In the genomic region with DNA sequence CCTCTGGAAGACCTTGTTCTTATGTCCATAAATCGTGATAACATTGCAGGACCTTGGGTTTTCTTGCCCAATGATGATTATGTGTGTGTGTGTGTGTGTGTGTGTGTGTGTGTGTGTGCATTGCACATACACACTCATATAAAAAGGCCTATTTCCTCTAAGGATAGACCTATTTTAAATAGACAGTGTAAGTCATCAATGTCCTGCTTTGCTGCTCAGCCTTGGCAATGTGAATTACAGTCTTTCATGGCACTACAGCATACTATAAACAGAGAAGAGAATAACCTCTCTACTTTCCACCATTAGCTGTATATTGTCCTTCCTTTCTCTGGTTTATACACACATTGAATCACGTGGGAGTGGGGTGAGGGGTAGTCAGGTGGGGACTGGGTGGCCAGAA, we compare ENCODE assay signal across 22 mouse cellular contexts.
A peak's percentile ranks its signal among the peaks of the same experiment; 100 is the strongest.
DNase-seq lines count a peak whose midpoint lies in the region; ATAC-seq lines count a peak whose summit lies in the region.
"Had no signal": no experiment of that assay in that cellular context is flagged by ENCODE, and none has a peak within 500 bp of the region (broad histone marks: within the 10 kb centered on the region; RNA-seq: fewer than 3 reads in every experiment).

No protein-coding gene starts in this region.

- 68% methylated on average over 2 of the region's 2 CpGs for WGBS in neural tube, embryonic 12.5 days

- H3K9me3 ChIP-seq in neural tube, embryonic 12.5 days: no peaks in the 10 kb centered on the region
- H3K9me3 ChIP-seq: forebrain, embryonic 10.5 days; forebrain, embryonic 13.5 days; hindbrain, embryonic 13.5 days; intestine, embryonic 15.5 days had no signal

- peak; percentile 38; the same call in 1 of the 2 replicates for ATAC-seq in neural tube, embryonic 12.5 days (ENCODE audit: low FRiP score, low read depth)
- ATAC-seq: CD4-positive, CD25-positive, alpha-beta regulatory T cell, adult 4 months; forebrain, embryonic 13.5 days; forebrain, embryonic 16.5 days; hindbrain, embryonic 16.5 days; intestine, embryonic 15.5 days had no signal

- H3K36me3 ChIP-seq in neural tube, embryonic 12.5 days: no peaks in the 10 kb centered on the region
- H3K36me3 ChIP-seq: forebrain, embryonic 10.5 days; hindbrain, embryonic 10.5 days; hindbrain, embryonic 13.5 days; intestine, embryonic 15.5 days had no signal

- H3K4me2 ChIP-seq in neural tube, embryonic 12.5 days (replicated peaks): no peak overlapping the region
- H3K4me2 ChIP-seq: forebrain, embryonic 13.5 days; heart, embryonic 11.5 days; hindbrain, embryonic 13.5 days; intestine, embryonic 15.5 days had no signal

- H3K4me3 ChIP-seq in neural tube, embryonic 12.5 days: no peak overlapping the region
- H3K4me3 ChIP-seq: forebrain, embryonic 10.5 days; forebrain, embryonic 13.5 days; hindbrain, embryonic 10.5 days; hindbrain, embryonic 13.5 days; intestine, embryonic 15.5 days had no signal

- no peaks in the 10 kb centered on the region for H3K27me3 ChIP-seq in neural tube, embryonic 12.5 days (replicated peaks)
- H3K27me3 ChIP-seq: forebrain, embryonic 13.5 days; hindbrain, embryonic 13.5 days; intestine, embryonic 15.5 days had no signal

- H3K27ac ChIP-seq in neural tube, embryonic 12.5 days: no peak overlapping the region
- H3K27ac ChIP-seq: forebrain, embryonic 10.5 days; forebrain, embryonic 13.5 days; hindbrain, embryonic 10.5 days; hindbrain, embryonic 13.5 days; intestine, embryonic 15.5 days had no signal

- peak; percentile 12 for DNase-seq in adrenal gland, postnatal 10 days
- no peak for DNase-seq in adrenal gland, postnatal 4 days (ENCODE audit: low spot score in 2 of 2)
- DNase-seq in heart, adult 11 months: peak; percentile 64
- DNase-seq in heart, postnatal 10 days: no peak
- no peak for DNase-seq in B cell, adult 2 months
- DNase-seq: cerebellum, adult 18-20 months; cerebellum, adult 9-10 months; cerebellum, postnatal 14 days; gastrocnemius, postnatal 10 days; gastrocnemius, postnatal 36 days; heart, postnatal 36 days; kidney, adult 11 months had no signal

- H3K9ac ChIP-seq in neural tube, embryonic 12.5 days: no peak overlapping the region
- H3K9ac ChIP-seq: forebrain, embryonic 13.5 days; hindbrain, embryonic 13.5 days; intestine, embryonic 15.5 days had no signal

- no peaks in the 10 kb centered on the region for H3K4me1 ChIP-seq in neural tube, embryonic 12.5 days
- H3K4me1 ChIP-seq: forebrain, embryonic 13.5 days; hindbrain, embryonic 10.5 days; hindbrain, embryonic 13.5 days; intestine, embryonic 15.5 days had no signal

- intact Hi-C loops in heart, postnatal 10 days (cut with DNase I): no loop called here

Comparison
In these comparisons a context has a peak if more than half of its experiments do, and no peak if none do; other contexts are left out.
1. DNase-seq: peak in adrenal gland, postnatal 10 days (single experiment) and heart, adult 11 months (single experiment); none in adrenal gland, postnatal 4 days (0 of 2), heart, postnatal 10 days (0 of 2) and B cell, adult 2 months (0 of 2).